Mouse (Mus musculus) kidney, embryonic 14.5 days (tissue): ENCODE data around the gene Tuba1a. TPM values are rescaled to one million over a fixed set of nuclear protein-coding genes. Genes with fewer than 3 reads are reported as not detected.

Experiments used
- ATAC-seq: fragments of 200-750 bp; cut with Nextera tagmentation; 2 replicates; pipeline ENCODE4 v1.8.0; 2017; ENCODE audit warnings: moderate number of reproducible peaks, mild to moderate bottlenecking, moderate TSS enrichment, moderate library complexity; ENCODE audit not compliant: low FRiP score, low TSS enrichment
- H3K27ac ChIP-seq: fragments of 300-500 bp; sonication (generic); 2 replicates; pipeline ENCODE4 v1.5.1; 2014; ENCODE audit warnings: low read depth, mild to moderate bottlenecking, low read length, moderate library complexity, mixed read lengths
- H3K27me3 ChIP-seq: fragments of 300-500 bp; sonication (generic); 2 replicates; pipeline ENCODE4 v1.6.1; 2014; ENCODE audit warnings: mild to moderate bottlenecking, low read length; ENCODE audit not compliant: control insufficient read depth, insufficient read depth
- H3K36me3 ChIP-seq: fragments of 300-500 bp; sonication (generic); 2 replicates; pipeline ENCODE4 v1.6.1; 2014; ENCODE audit warnings: low read length, mixed read lengths; ENCODE audit not compliant: control insufficient read depth, insufficient read depth
- H3K4me1 ChIP-seq: fragments of 300-500 bp; sonication (generic); 2 replicates; pipeline ENCODE4 v1.6.1; 2014; ENCODE audit warnings: low read length, mixed read lengths; ENCODE audit not compliant: control insufficient read depth, insufficient read depth
- H3K4me2 ChIP-seq: fragments of 300-500 bp; sonication (generic); replicated peaks from 2 replicates; pipeline ENCODE4 v1.6.1; 2014; ENCODE audit warnings: low read depth, mild to moderate bottlenecking, low read length
- H3K4me3 ChIP-seq: fragments of 300-500 bp; sonication (generic); 2 replicates; pipeline ENCODE4 v1.5.1; 2014; ENCODE audit warnings: mild to moderate bottlenecking, low read length
- H3K9ac ChIP-seq: fragments of 300-500 bp; sonication (generic); 2 replicates; pipeline ENCODE4 v1.6.1; 2014; ENCODE audit warnings: low read depth, mild to moderate bottlenecking, low read length, moderate library complexity
- H3K9me3 ChIP-seq: fragments of 300-500 bp; sonication (generic); 2 replicates; pipeline ENCODE4 v1.6.1; 2016; ENCODE audit warnings: low read length; ENCODE audit not compliant: control insufficient read depth
- WGBS: fragments of 180-500 bp; shearing (Covaris S2); extraction: QIAGEN DNeasy Blood & Tissue Kit; methylation state at CpG from one replicate; pipeline ENCODE4 v1.1.7; 2014; 5-methylcytosine and 5-hydroxymethylcytosine counted together
- polyA plus RNA-seq: library from polyadenylated mRNA; unstranded; fragments of >200 nt; fragmentation: Nextera tagmentation; extraction: Ambion mirVana; gene quantifications from 2 replicates; pipeline ENCODE4 v1.2.1, GENCODE M21; 2014

Gene Tuba1a
- 891 and 921 TPM in 2 replicates for polyA plus RNA-seq

GRCm38 (mm10) chr15:98953401-98954356, at the start of gene Tuba1a, which contains the start of gene Gm49450:
Tuba1a (minus strand) TSS chr15:98953703.
Gm49450 (minus strand) TSS chr15:98953551.
- H3K4me2 ChIP-seq, result peak within 1 kb of the TSS; percentile 65
- H3K36me3 ChIP-seq, result peaks cover 12% of the 10 kb centered on the region
- peak; percentile 99 for ATAC-seq
- H3K27ac ChIP-seq, result peak within 1 kb of the TSS; percentile 98
- H3K4me1 ChIP-seq, result peaks cover 14% of the 10 kb centered on the region; the same call in 1 of the 2 replicates
- peak within 1 kb of the TSS; percentile 54 for H3K4me3 ChIP-seq
- H3K9ac ChIP-seq, result peak within 1 kb of the TSS; percentile 75
- H3K27me3 ChIP-seq, result no peaks in the 10 kb centered on the region
- 5% methylated on average over 28 of the region's 28 CpGs for WGBS
- no peaks in the 10 kb centered on the region for H3K9me3 ChIP-seq

- no peaks in the 10 kb centered on the region for H3K36me3 ChIP-seq
- peaks cover 14% of the 10 kb centered on the region for H3K4me1 ChIP-seq
- peak overlapping the region; percentile 27; the same call in 1 of the 2 replicates for H3K4me3 ChIP-seq
- H3K9me3 ChIP-seq, result no peaks in the 10 kb centered on the region
- peak overlapping the region; percentile 23; the same call in 1 of the 2 replicates for H3K9ac ChIP-seq
- H3K4me2 ChIP-seq, result peak overlapping the region; percentile 48
- no peaks in the 10 kb centered on the region for H3K27me3 ChIP-seq
- ATAC-seq, result peak; percentile 30; the same call in 1 of the 2 replicates
- WGBS, result 10% methylated on average over 17 of the region's 17 CpGs
- no peak overlapping the region for H3K27ac ChIP-seq
These were observed 48.0 kb upstream of the Tuba1a start for GRCm38 (mm10) chr15:99001451-99001931.

- H3K27me3 ChIP-seq, result no peaks in the 10 kb centered on the region
- no peaks in the 10 kb centered on the region for H3K9me3 ChIP-seq
- H3K4me3 ChIP-seq, result no peak overlapping the region
- H3K4me1 ChIP-seq, result peaks cover 14% of the 10 kb centered on the region
- WGBS, result 41% methylated on average over 14 of the region's 14 CpGs
- H3K36me3 ChIP-seq, result no peaks in the 10 kb centered on the region
- no peak overlapping the region for H3K9ac ChIP-seq
- peak overlapping the region; percentile 51; the same call in 1 of the 2 replicates for H3K27ac ChIP-seq
- no peak for ATAC-seq
- peak overlapping the region; percentile 48; the same call in 1 of the 2 replicates for H3K4me2 ChIP-seq
These were observed 47.2 kb upstream of the Tuba1a start for GRCm38 (mm10) chr15:99000535-99001283.

GRCm38 (mm10) chr15:98998775-98999157, 45.3 kb upstream of the Tuba1a start:
- no peak for ATAC-seq
- no peak overlapping the region for H3K4me2 ChIP-seq
- no peaks in the 10 kb centered on the region for H3K36me3 ChIP-seq
- no peak overlapping the region for H3K27ac ChIP-seq
- H3K4me3 ChIP-seq, result no peak overlapping the region
- no peaks in the 10 kb centered on the region for H3K9me3 ChIP-seq
- WGBS, result 61% methylated on average over 6 of the region's 6 CpGs
- no peaks in the 10 kb centered on the region for H3K27me3 ChIP-seq
- H3K4me1 ChIP-seq, result peaks cover 14% of the 10 kb centered on the region
- H3K9ac ChIP-seq, result no peak overlapping the region

GRCm38 (mm10) chr15:98997938-98998774, 44.7 kb upstream of the Tuba1a start:
- no peak overlapping the region for H3K4me2 ChIP-seq
- no peak for ATAC-seq
- 56% methylated on average over 13 of the region's 13 CpGs for WGBS
- no peak overlapping the region for H3K27ac ChIP-seq
- peaks cover 18% of the 10 kb centered on the region for H3K4me1 ChIP-seq
- H3K27me3 ChIP-seq, result no peaks in the 10 kb centered on the region
- no peak overlapping the region for H3K4me3 ChIP-seq
- H3K9me3 ChIP-seq, result no peaks in the 10 kb centered on the region
- no peaks in the 10 kb centered on the region for H3K36me3 ChIP-seq
- no peak overlapping the region for H3K9ac ChIP-seq

- Histone ChIP-seq H3K4me2 (no peak overlapping the region), H3K9ac (no peak overlapping the region), H3K27ac (no peak overlapping the region), H3K27me3 (no peaks in the 10 kb centered on the region), H3K36me3 (no peaks in the 10 kb centered on the region), H3K9me3 (no peaks in the 10 kb centered on the region), H3K4me1 (peaks cover 21% of the 10 kb centered on the region), H3K4me3 (no peak overlapping the region)
- 75% methylated on average over 7 of the region's 7 CpGs for WGBS
- no peak for ATAC-seq
These were observed 43.3 kb upstream of the Tuba1a start for GRCm38 (mm10) chr15:98996840-98997239.

- H3K9me3 ChIP-seq, result no peaks in the 10 kb centered on the region
- no peak overlapping the region for H3K4me3 ChIP-seq
- no peaks in the 10 kb centered on the region for H3K27me3 ChIP-seq
- peaks cover 12% of the 10 kb centered on the region for H3K4me1 ChIP-seq
- WGBS, result 84% methylated on average over 9 of the region's 9 CpGs
- H3K9ac ChIP-seq, result no peak overlapping the region
- no peaks in the 10 kb centered on the region for H3K36me3 ChIP-seq
- H3K27ac ChIP-seq, result no peak overlapping the region
- ATAC-seq, result no peak
- no peak overlapping the region for H3K4me2 ChIP-seq
These were observed 41.5 kb upstream of the Tuba1a start for GRCm38 (mm10) chr15:98994957-98995520.

- Histone ChIP-seq H3K4me3 (no peak overlapping the region), H3K9ac (no peak overlapping the region; the same call in 1 of the 2 replicates), H3K4me2 (peak overlapping the region; percentile 64; the same call in 1 of the 2 replicates), H3K9me3 (no peaks in the 10 kb centered on the region), H3K27ac (no peak overlapping the region), H3K27me3 (no peaks in the 10 kb centered on the region), H3K36me3 (no peaks in the 10 kb centered on the region), H3K4me1 (peaks cover 12% of the 10 kb centered on the region)
- 1% methylated on average over 11 of the region's 11 CpGs for WGBS
- no peak for ATAC-seq
These were observed 40.4 kb upstream of the Tuba1a start for GRCm38 (mm10) chr15:98993865-98994264.
